Mouse (Mus musculus) CH12.LX (cell line): ENCODE results near the gene Acbd7. TPM values are rescaled to one million over a fixed set of nuclear protein-coding genes. Genes with fewer than 3 reads are reported as not detected.
A peak's percentile ranks its signal among the peaks of the same experiment; 100 is the strongest.

Experiments
- DNase-seq: peaks from one replicate; pipeline ENCODE4 v3.0.0-alpha.2; 2013; ENCODE audit errors: extremely low read depth
- H3K27ac ChIP-seq: 2 replicates; pipeline ENCODE4 v1.5.1; 2012; ENCODE audit warnings: low read depth, mild to moderate bottlenecking, control low read depth, moderate library complexity; ENCODE audit not compliant: insufficient read depth
- H3K27me3 ChIP-seq: replicated peaks from 2 replicates; pipeline ENCODE3; 2012; ENCODE audit warnings: inconsistent platforms
- H3K36me3 ChIP-seq, 2 experiments: replicated peaks in 1 of 2; 2 replicates each; pipeline versions ENCODE3 to v1.6.1; 2012; ENCODE audit warnings: inconsistent platforms in 1 of 2, low read length in 1 of 2, mild to moderate bottlenecking in 1 of 2, mixed read lengths in 1 of 2, moderate library complexity in 1 of 2; ENCODE audit not compliant: control insufficient read depth in 1 of 2, insufficient read depth in 1 of 2
- H3K4me1 ChIP-seq, 2 experiments: 2 replicates each; pipeline ENCODE4 v1.6.1; 2012; ENCODE audit warnings: inconsistent platforms in 1 of 2, moderate library complexity in 1 of 2; ENCODE audit not compliant: insufficient read depth in 2 of 2, control insufficient read depth in 1 of 2
- H3K4me2 ChIP-seq: 2 replicates; pipeline ENCODE4 v1.6.1; 2012; ENCODE audit warnings: low read depth, mild to moderate bottlenecking, control low read depth; ENCODE audit not compliant: poor library complexity, insufficient read depth, severe bottlenecking
- H3K4me3 ChIP-seq, 3 experiments: fragments of 150-350 bp in 1 of 3; sonication (generic) in 1 of 3; replicated peaks in 1 of 3; 2 replicates each; pipeline versions ENCODE3 to v1.5.1; 2011 to 2012; ENCODE audit warnings: low read depth in 2 of 3, low read length in 2 of 3, mild to moderate bottlenecking in 2 of 3, moderate library complexity in 2 of 3, control low read depth in 1 of 3, improper control_type of control experiment in 1 of 3, inconsistent platforms in 1 of 3, mixed read lengths in 1 of 3; ENCODE audit not compliant: poor library complexity in 1 of 3
- H3K79me2 ChIP-seq: replicated peaks from 2 replicates; pipeline ENCODE4 v1.6.1; 2012; ENCODE audit warnings: mild to moderate bottlenecking, moderate library complexity; ENCODE audit not compliant: control insufficient read depth, poor library complexity, insufficient read depth, severe bottlenecking; ENCODE audit errors: extremely low read depth
- H3K9ac ChIP-seq: 2 replicates; pipeline ENCODE4 v1.6.1; 2012; ENCODE audit warnings: low read depth, mild to moderate bottlenecking, control low read depth, moderate library complexity; ENCODE audit not compliant: insufficient read depth
- H3K9me3 ChIP-seq: replicated peaks from 2 replicates; pipeline ENCODE3; 2012; ENCODE audit warnings: low read length, inconsistent platforms, mixed read lengths
- CHD1 ChIP-seq: IDR thresholded peaks from 2 replicates; pipeline ENCODE4 v1.6.1; 2012; ENCODE audit warnings: low read depth, low read length, improper control_type of control experiment, inconsistent platforms
- CHD2 ChIP-seq: IDR thresholded peaks from 2 replicates; pipeline ENCODE4 v1.6.1; 2011; ENCODE audit warnings: low read length, improper control_type of control experiment
- ETS1 ChIP-seq: conservative IDR thresholded peaks from 2 replicates; pipeline ENCODE4 v1.6.1; 2012; ENCODE audit warnings: low read depth, mild to moderate bottlenecking, inconsistent platforms, low read length, improper control_type of control experiment, moderate library complexity
- GABPA ChIP-seq: IDR thresholded peaks from 2 replicates; pipeline ENCODE4 v1.6.1; 2012; ENCODE audit warnings: low read depth, low read length, improper control_type of control experiment, inconsistent platforms; ENCODE audit not compliant: insufficient replicate concordance
- KAT2A ChIP-seq: IDR thresholded peaks from 2 replicates; pipeline ENCODE4 v1.6.1; 2012; ENCODE audit warnings: low read length, improper control_type of control experiment, inconsistent platforms; ENCODE audit not compliant: insufficient replicate concordance
- MXI1 ChIP-seq: IDR thresholded peaks from 2 replicates; pipeline ENCODE4 v1.6.1; 2011; ENCODE audit warnings: mild to moderate bottlenecking, low read depth, low read length, improper control_type of control experiment
- NELFE ChIP-seq: IDR thresholded peaks from 2 replicates; pipeline ENCODE4 v1.6.1; 2011; ENCODE audit warnings: low read depth, low read length, improper control_type of control experiment
- POLR2AphosphoS2 ChIP-seq: IDR thresholded peaks from 2 replicates; pipeline ENCODE4 v1.6.1; 2011; ENCODE audit warnings: low read depth, low read length, improper control_type of control experiment
- TCF12 ChIP-seq: IDR thresholded peaks from 2 replicates; pipeline ENCODE4 v1.6.1; 2014; ENCODE audit warnings: low read depth, mild to moderate bottlenecking, inconsistent platforms, low read length, improper control_type of control experiment
- USF2 ChIP-seq: conservative IDR thresholded peaks from 2 replicates; pipeline ENCODE4 v1.6.1; 2011; ENCODE audit warnings: low read depth, low read length, improper control_type of control experiment
- ZC3H11A ChIP-seq: IDR thresholded peaks from 2 replicates; pipeline ENCODE4 v1.6.1; 2012; ENCODE audit warnings: low read depth, mild to moderate bottlenecking, inconsistent platforms, low read length, improper control_type of control experiment
- ZKSCAN1 ChIP-seq: IDR thresholded peaks from 2 replicates; pipeline ENCODE4 v1.6.1; 2012; ENCODE audit warnings: low read depth, inconsistent platforms, low read length, improper control_type of control experiment, borderline replicate concordance
- dilution Hi-C: fragments of 300-500 bp; cut with MboI; formaldehyde crosslinking; loops from 2 replicates; pipeline ENCODE4 v1.14.3; 2020; ENCODE audit warnings: low sequenced_read_pairs; ENCODE audit not compliant: extremely low pct_unique_long_range_greater_than_20kb, extremely low pct_ligation_motif_present
- in situ Hi-C: fragments of 300-500 bp; cut with MboI; formaldehyde crosslinking; loops from 3 replicates; pipeline ENCODE4 v1.14.3; 2019; ENCODE audit warnings: low sequenced_read_pairs, low pct_ligation_motif_present, low pct_unique_long_range_greater_than_20kb, mixed read lengths
- polyA plus RNA-seq: library from polyadenylated mRNA; unstranded; fragments of >175 nt; gene quantifications from 2 replicates; pipeline ENCODE4 v1.2.1, GENCODE M21; 2012; ENCODE audit warnings: low read depth; ENCODE audit not compliant: insufficient read length
- total RNA-seq, 2 experiments: library from RNA; depleted of rRNA; stranded (reverse); fragments of 300-350 nt in 1 of 2; fragments of >200 nt in 1 of 2; gene quantifications; 2 replicates each; pipeline ENCODE4 v1.2.3; 2012 to 2014

Gene Acbd7
- total and polyA plus RNA-seq, 3 experiments: 0.30 TPM; not detected in 2

DNA sequence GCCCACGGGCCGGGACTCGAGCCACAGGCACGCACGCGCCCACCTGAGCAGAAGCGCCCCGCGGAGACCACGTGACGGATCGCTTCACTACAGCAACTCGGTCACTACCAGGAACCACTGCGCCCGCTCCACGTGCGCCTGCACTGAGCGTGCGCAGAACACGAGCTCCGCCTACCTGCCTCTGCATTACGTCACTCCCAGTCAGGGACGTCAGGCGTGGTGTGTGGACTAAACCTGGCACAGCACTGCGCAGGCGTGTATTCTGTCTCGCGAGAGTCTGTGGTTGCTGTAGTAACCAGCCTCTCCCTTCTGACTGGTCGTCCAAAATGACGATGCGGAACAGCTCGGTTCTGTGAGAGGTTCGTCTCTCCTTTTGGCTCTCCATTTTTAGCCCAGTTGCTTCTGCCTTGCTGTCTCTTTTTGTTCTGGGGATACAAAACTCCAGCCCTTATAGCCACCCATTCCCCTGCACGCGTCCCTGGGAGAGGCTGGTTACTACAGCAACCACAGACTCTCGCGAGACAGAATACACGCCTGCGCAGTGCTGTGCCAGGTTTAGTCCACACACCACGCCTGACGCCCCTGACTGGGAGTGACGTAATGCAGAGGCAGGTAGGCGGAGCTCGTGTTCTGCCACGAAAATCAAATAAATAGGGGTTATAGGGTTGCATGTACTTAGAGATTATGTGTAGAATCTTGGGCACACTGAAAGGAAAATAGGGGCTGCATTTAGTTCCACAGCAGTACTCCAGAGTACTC lies 3.3 kb upstream of the Acbd7 start, which contains the start of gene Rpp38 (continued):
- 0 out of 2 replicates have a peak, but pooled peaks have one; percentile 27 for TF ChIP-seq KAT2A
- peak; percentile 99 for TF ChIP-seq CHD2
- TF ChIP-seq TCF12: peak; percentile 76
- no peak for TF ChIP-seq POLR2AphosphoS2
- peak; percentile 78 for TF ChIP-seq NELFE

GRCm38 (mm10) chr2:3333761-3334160 lies 2.2 kb upstream of the Acbd7 start:
- Histone ChIP-seq H3K4me2 (no peak overlapping the region), H3K9ac (no peak overlapping the region), H3K27ac (no peak overlapping the region), H3K36me3 (peaks cover 5 to 12% of the 10 kb centered on the region in 2 experiments), H3K4me1 (peaks cover 7 to 34% of the 10 kb centered on the region in 2 experiments), H3K4me3 (no peak overlapping the region), H3K27me3 (no peaks in the 10 kb centered on the region), H3K79me2 (peaks cover 25% of the 10 kb centered on the region), H3K9me3 (no peaks in the 10 kb centered on the region)
- dilution Hi-C loops: no loop called here
- DNase-seq: no peak
- in situ Hi-C loops: no loop called here
- TF ChIP-seq NELFE (no peak), KAT2A (no peak), ZKSCAN1 (no peak), GABPA (no peak)

DNA sequence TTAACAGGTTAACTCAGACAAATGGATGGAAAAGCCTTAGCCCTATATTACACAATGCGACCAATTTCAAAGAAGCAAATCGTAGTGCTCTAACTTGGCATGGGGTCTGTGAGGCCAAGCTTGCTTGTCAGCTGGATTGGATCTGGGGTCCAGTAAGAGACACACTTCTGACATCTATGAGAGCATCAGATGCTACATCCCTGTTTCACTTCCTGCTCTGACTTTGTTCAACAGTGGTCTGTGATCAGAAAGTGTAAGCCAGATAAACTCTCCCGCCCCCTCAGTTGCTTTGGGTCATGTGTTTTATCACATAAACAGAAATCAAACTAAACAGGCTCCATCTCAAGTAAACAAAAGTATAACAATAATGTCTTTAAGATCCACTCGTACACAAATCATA lies 12.5 kb downstream of the Acbd7 start:
- no peak overlapping the region for H3K27ac ChIP-seq
- no peak for TF ChIP-seq TCF12
- TF ChIP-seq ZC3H11A: no peak
- TF ChIP-seq MXI1: no peak
- no peak for TF ChIP-seq USF2
- no peak for TF ChIP-seq CHD1
- TF ChIP-seq ETS1: no peak
- H3K9ac ChIP-seq: no peak overlapping the region
- H3K36me3 ChIP-seq: no peaks in the 10 kb centered on the region
- dilution Hi-C loops: no loop called here
- no peak overlapping the region for H3K4me2 ChIP-seq
- peaks cover 0 to 6% of the 10 kb centered on the region in 2 experiments; a peak in 1 of 4 replicates for H3K4me1 ChIP-seq
- in situ Hi-C loops: loop anchor here (10.0 kb wide), 2 partner anchors 66 to 456 kb away; no protein-coding TSS in a partner anchor
- H3K4me3 ChIP-seq: no peak overlapping the region
- H3K9me3 ChIP-seq: peaks cover 2% of the 10 kb centered on the region
- H3K27me3 ChIP-seq: no peaks in the 10 kb centered on the region
- no peaks in the 10 kb centered on the region for H3K79me2 ChIP-seq
- DNase-seq: no peak
